Mouse (Mus musculus): ENCODE measurements around the gene Serbp1. TPM values are rescaled to one million over a fixed set of nuclear protein-coding genes. Genes with fewer than 3 reads are reported as not detected.
A peak's percentile ranks its signal among the peaks of the same experiment; 100 is the strongest.

The Serbp1 gene
- total and polyA plus RNA-seq, 2 experiments from 2014 or later: 166 to 297 TPM

GRCm38 (mm10) chr6:67309752-67310151 lies 71.8 kb downstream of the Serbp1 start:
- 87% methylated on average over 3 of the region's 3 CpGs for WGBS
- no peak overlapping the region for H3K9ac ChIP-seq (replicated peaks; ENCODE audit: low read length, poor library complexity, severe bottlenecking)
- no peak overlapping the region for H3K4me3 ChIP-seq (ENCODE audit: low read depth, low read length)
- H3K27ac ChIP-seq (ENCODE audit: low read depth, low read length): no peak overlapping the region
- DNase-seq (ENCODE audit: low spot score) (no peak), ATAC-seq (ENCODE audit: low FRiP score) (no peak)
- H3K36me3 ChIP-seq (ENCODE audit: insufficient read depth, low read length): no peaks in the 10 kb centered on the region
- H3K27me3 ChIP-seq (ENCODE audit: insufficient read depth, low read length): no peaks in the 10 kb centered on the region
- no peaks in the 10 kb centered on the region for H3K9me3 ChIP-seq (ENCODE audit: low read length)
- TF ChIP-seq CTCF (IDR thresholded peaks at IDR 0.05): no peak
- no peaks in the 10 kb centered on the region for H3K4me1 ChIP-seq (ENCODE audit: insufficient read depth, low read length)
- no peak overlapping the region for H3K4me2 ChIP-seq (ENCODE audit: low read depth, low read length, poor library complexity, severe bottlenecking)

DNA sequence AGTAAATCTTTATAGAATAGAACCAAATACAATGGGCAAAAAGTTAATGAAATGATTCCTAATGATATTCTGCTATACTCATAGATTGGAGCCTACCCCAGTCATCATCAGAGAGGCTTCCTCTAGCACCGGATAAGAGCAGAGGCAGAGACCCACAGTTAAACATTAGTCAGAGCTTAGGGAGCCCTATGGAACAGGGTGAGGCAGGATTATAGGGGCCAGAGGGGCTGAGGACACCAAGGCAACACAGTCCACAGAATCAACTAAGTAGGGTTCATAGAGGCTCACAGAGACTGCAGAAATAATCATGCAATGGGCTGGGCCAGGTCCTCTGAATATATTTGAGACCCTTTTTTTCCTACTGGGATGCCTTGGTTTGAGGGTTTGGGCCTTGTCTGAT lies 76.7 kb downstream of the Serbp1 start:
- TF ChIP-seq CTCF (IDR thresholded peaks at IDR 0.05): no peak
- ATAC-seq (ENCODE audit: low FRiP score) (no peak), DNase-seq (ENCODE audit: low spot score) (no peak)
- Histone ChIP-seq H3K4me2 (ENCODE audit: low read depth, low read length, poor library complexity, severe bottlenecking) (no peak overlapping the region), H3K4me3 (ENCODE audit: low read depth, low read length) (no peak overlapping the region), H3K9me3 (ENCODE audit: low read length) (no peaks in the 10 kb centered on the region), H3K27me3 (ENCODE audit: insufficient read depth, low read length) (no peaks in the 10 kb centered on the region), H3K9ac (replicated peaks; ENCODE audit: low read length, poor library complexity, severe bottlenecking) (no peak overlapping the region), H3K36me3 (ENCODE audit: insufficient read depth, low read length) (no peaks in the 10 kb centered on the region), H3K4me1 (ENCODE audit: insufficient read depth, low read length) (no peaks in the 10 kb centered on the region), H3K27ac (ENCODE audit: low read depth, low read length) (no peak overlapping the region)
- 80% methylated on average over 1 of the region's 1 CpGs for WGBS

DNA sequence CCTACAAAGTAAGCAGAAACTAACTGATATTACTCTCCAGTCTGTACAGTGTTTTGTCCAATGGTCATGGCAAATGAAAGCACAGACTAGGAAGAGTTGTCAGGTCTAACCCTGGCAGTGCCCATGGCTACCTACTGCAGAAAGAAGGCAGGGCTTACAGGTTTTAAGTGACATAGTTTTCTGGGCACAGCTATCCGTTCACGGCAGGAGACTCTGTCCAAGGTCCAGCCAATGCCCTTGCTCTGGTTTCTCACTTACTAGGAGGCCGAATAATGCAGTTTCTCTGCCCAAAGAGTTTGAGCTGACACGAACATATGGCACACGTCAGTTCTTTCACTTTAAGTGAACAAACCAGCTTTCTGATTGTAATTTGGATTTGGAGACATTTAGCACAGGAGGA lies 79.1 kb downstream of the Serbp1 start:
- Histone ChIP-seq H3K4me3 (ENCODE audit: low read depth, low read length) (no peak overlapping the region), H3K4me1 (ENCODE audit: insufficient read depth, low read length) (no peaks in the 10 kb centered on the region), H3K36me3 (ENCODE audit: insufficient read depth, low read length) (no peaks in the 10 kb centered on the region), H3K4me2 (ENCODE audit: low read depth, low read length, poor library complexity, severe bottlenecking) (no peak overlapping the region), H3K9me3 (ENCODE audit: low read length) (no peaks in the 10 kb centered on the region), H3K9ac (replicated peaks; ENCODE audit: low read length, poor library complexity, severe bottlenecking) (no peak overlapping the region), H3K27ac (ENCODE audit: low read depth, low read length) (no peak overlapping the region), H3K27me3 (ENCODE audit: insufficient read depth, low read length) (no peaks in the 10 kb centered on the region)
- DNase-seq (ENCODE audit: low spot score): no peak
- TF ChIP-seq CTCF (IDR thresholded peaks at IDR 0.05): no peak
- 80% methylated on average over 5 of the region's 5 CpGs for whole genome bisulfite sequencing
- ATAC-seq (ENCODE audit: low FRiP score): no peak

DNA sequence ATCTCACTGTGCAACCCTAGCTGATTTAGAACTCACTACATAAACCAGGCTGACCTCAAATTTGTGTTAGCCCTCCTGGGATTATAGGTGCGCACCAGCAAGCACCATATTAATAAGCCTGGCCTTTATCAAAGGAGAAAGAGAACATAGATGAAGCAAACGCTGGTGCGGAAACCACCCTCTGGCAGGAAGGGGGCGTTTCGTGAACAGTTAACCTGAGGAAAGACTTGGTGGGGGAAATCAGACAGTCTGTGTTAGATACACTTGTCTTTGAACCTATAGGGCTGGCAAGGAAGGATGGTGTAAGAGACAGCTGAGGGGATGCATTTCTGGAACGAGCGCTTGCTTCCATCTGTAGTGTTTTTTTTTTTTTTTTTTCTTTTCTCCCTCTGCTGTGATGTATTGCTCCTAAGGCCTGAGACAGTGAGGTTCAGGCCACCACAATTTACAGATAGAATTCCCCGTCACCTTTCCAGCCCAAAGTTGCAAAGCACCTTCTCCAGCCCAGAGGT lies 79.9 kb downstream of the Serbp1 start:
- H3K9ac ChIP-seq (replicated peaks; ENCODE audit: low read length, poor library complexity, severe bottlenecking): no peak overlapping the region
- TF ChIP-seq CTCF (IDR thresholded peaks at IDR 0.05): no peak
- no peak overlapping the region for H3K4me2 ChIP-seq (ENCODE audit: low read depth, low read length, poor library complexity, severe bottlenecking)
- H3K36me3 ChIP-seq (ENCODE audit: insufficient read depth, low read length): no peaks in the 10 kb centered on the region
- H3K9me3 ChIP-seq (ENCODE audit: low read length): no peaks in the 10 kb centered on the region
- H3K27me3 ChIP-seq (ENCODE audit: insufficient read depth, low read length): no peaks in the 10 kb centered on the region
- WGBS: 83% methylated on average over 8 of the region's 8 CpGs
- no peak overlapping the region for H3K4me3 ChIP-seq (ENCODE audit: low read depth, low read length)
- ATAC-seq (ENCODE audit: low FRiP score) (no peak), DNase-seq (ENCODE audit: low spot score) (no peak)
- H3K4me1 ChIP-seq (ENCODE audit: insufficient read depth, low read length): no peaks in the 10 kb centered on the region
- H3K27ac ChIP-seq (ENCODE audit: low read depth, low read length): no peak overlapping the region

DNA sequence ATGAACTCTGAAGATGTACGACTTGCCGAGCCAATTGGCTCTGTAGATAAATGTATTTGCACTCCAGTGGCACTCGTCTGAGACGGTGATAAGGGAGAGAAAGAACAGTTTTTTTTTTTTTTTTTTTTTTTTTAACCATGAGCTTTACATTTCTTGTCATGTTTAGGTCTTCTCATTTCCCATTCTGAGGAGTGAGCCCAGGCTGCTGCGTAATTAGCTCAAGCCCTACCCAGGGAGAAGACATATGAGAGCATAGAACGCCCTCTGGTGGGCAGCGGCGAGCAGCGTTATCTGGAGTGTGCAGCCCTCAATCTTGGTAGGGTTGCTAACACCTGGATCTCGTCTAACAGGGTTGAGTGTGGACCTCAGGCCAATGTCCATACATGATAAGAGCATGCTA lies 80.5 kb downstream of the Serbp1 start:
- DNase-seq (ENCODE audit: low spot score) (peak; percentile 64), ATAC-seq (ENCODE audit: low FRiP score) (0 out of 2 replicates have a peak, but pooled peaks have one; percentile 54)
- Histone ChIP-seq H3K9me3 (ENCODE audit: low read length) (no peaks in the 10 kb centered on the region), H3K27me3 (ENCODE audit: insufficient read depth, low read length) (no peaks in the 10 kb centered on the region), H3K36me3 (ENCODE audit: insufficient read depth, low read length) (no peaks in the 10 kb centered on the region), H3K4me3 (ENCODE audit: low read depth, low read length) (no peak overlapping the region), H3K4me1 (ENCODE audit: insufficient read depth, low read length) (no peaks in the 10 kb centered on the region), H3K27ac (ENCODE audit: low read depth, low read length) (no peak overlapping the region), H3K9ac (replicated peaks; ENCODE audit: low read length, poor library complexity, severe bottlenecking) (no peak overlapping the region), H3K4me2 (ENCODE audit: low read depth, low read length, poor library complexity, severe bottlenecking) (no peak overlapping the region)
- WGBS: 31% methylated on average over 10 of the region's 10 CpGs
- peak; percentile 75 for TF ChIP-seq CTCF (IDR thresholded peaks at IDR 0.05)

- no peaks in the 10 kb centered on the region for H3K36me3 ChIP-seq (ENCODE audit: insufficient read depth, low read length)
- no peak for DNase-seq (ENCODE audit: low spot score)
- H3K4me3 ChIP-seq (ENCODE audit: low read depth, low read length): no peak overlapping the region
- H3K4me1 ChIP-seq (ENCODE audit: insufficient read depth, low read length): no peaks in the 10 kb centered on the region
- H3K27ac ChIP-seq (ENCODE audit: low read depth, low read length): no peak overlapping the region
- no peak overlapping the region for H3K9ac ChIP-seq (replicated peaks; ENCODE audit: low read length, poor library complexity, severe bottlenecking)
- H3K4me2 ChIP-seq (ENCODE audit: low read depth, low read length, poor library complexity, severe bottlenecking): no peak overlapping the region
- H3K27me3 ChIP-seq (ENCODE audit: insufficient read depth, low read length): no peaks in the 10 kb centered on the region
- H3K9me3 ChIP-seq (ENCODE audit: low read length): no peaks in the 10 kb centered on the region
- TF ChIP-seq CTCF (IDR thresholded peaks at IDR 0.05): no peak
- ATAC-seq (ENCODE audit: low FRiP score): no peak
- WGBS: 83% methylated on average over 3 of the region's 3 CpGs
Observed at GRCm38 (mm10) chr6:67323788-67324187, 85.8 kb downstream of the Serbp1 start.
